Mouse (Mus musculus): Measurements from ENCODE around the gene Stra6.
A peak's percentile ranks its signal among the peaks of the same experiment; 100 is the strongest.

The Stra6 gene

GRCm38 (mm10) chr9:58095977-58096376 lies 32.4 kb downstream of the Stra6 start:
- no peak for DNase-seq (ENCODE audit: low read depth)

- DNase-seq (ENCODE audit: low read depth), result no peak
Measured at GRCm38 (mm10) chr9:58096629-58097301, 33.2 kb downstream of the Stra6 start.

- no peak for DNase-seq (ENCODE audit: low read depth)
Measured at GRCm38 (mm10) chr9:58099836-58100565, 36.4 kb downstream of the Stra6 start.

GRCm38 (mm10) chr9:58102013-58102412 lies 38.4 kb downstream of the Stra6 start:
- DNase-seq (ENCODE audit: low read depth), result no peak

- DNase-seq (ENCODE audit: low read depth), result no peak
Measured at GRCm38 (mm10) chr9:58103647-58104046, 40.1 kb downstream of the Stra6 start.

- DNase-seq (ENCODE audit: low read depth), result no peak
Measured at GRCm38 (mm10) chr9:58105595-58106169, 42.1 kb downstream of the Stra6 start.

- no peak for DNase-seq (ENCODE audit: low read depth)
Measured at GRCm38 (mm10) chr9:58107494-58107893, 43.9 kb downstream of the Stra6 start.

GRCm38 (mm10) chr9:58110787-58111186 lies 47.2 kb downstream of the Stra6 start:
- DNase-seq (ENCODE audit: low read depth), result no peak

- peak; percentile 56 for DNase-seq (ENCODE audit: low read depth)
Measured at GRCm38 (mm10) chr9:58111431-58111830, 47.8 kb downstream of the Stra6 start.

GRCm38 (mm10) chr9:58112321-58112751 lies 48.7 kb downstream of the Stra6 start:
- peak; percentile 92 for DNase-seq (ENCODE audit: low read depth)

GRCm38 (mm10) chr9:58112866-58113278 lies 49.3 kb downstream of the Stra6 start:
- no peak for DNase-seq (ENCODE audit: low read depth)

- peak; percentile 40 for DNase-seq (ENCODE audit: low read depth)
Measured at GRCm38 (mm10) chr9:58113279-58113884, 49.8 kb downstream of the Stra6 start.

- no peak for DNase-seq (ENCODE audit: low read depth)
Measured at GRCm38 (mm10) chr9:58114019-58114418, 50.4 kb downstream of the Stra6 start.

GRCm38 (mm10) chr9:58115297-58115925 lies 51.8 kb downstream of the Stra6 start:
- no peak for DNase-seq (ENCODE audit: low read depth)

- DNase-seq (ENCODE audit: low read depth), result no peak
Measured at GRCm38 (mm10) chr9:58116024-58116651, 52.5 kb downstream of the Stra6 start.

GRCm38 (mm10) chr9:58118671-58119070 lies 55.1 kb downstream of the Stra6 start, which contains the start of gene Ccdc33:
Gene Ccdc33 (minus strand): TSS chr9:58118823.
- DNase-seq (ENCODE audit: low read depth), result no peak

- DNase-seq (ENCODE audit: low read depth), result no peak
Measured at GRCm38 (mm10) chr9:58125085-58125484, 61.5 kb downstream of the Stra6 start.

- DNase-seq (ENCODE audit: low read depth), result no peak
Measured at GRCm38 (mm10) chr9:58125811-58126210, 62.2 kb downstream of the Stra6 start.

GRCm38 (mm10) chr9:58128926-58129413 lies 65.4 kb downstream of the Stra6 start:
- DNase-seq (ENCODE audit: low read depth), result no peak

GRCm38 (mm10) chr9:58129508-58129907 lies 65.9 kb downstream of the Stra6 start:
- no peak for DNase-seq (ENCODE audit: low read depth)

GRCm38 (mm10) chr9:58130909-58131308 lies 67.3 kb downstream of the Stra6 start:
- no peak for DNase-seq (ENCODE audit: low read depth)

Measured in naive thymus-derived CD4-positive, alpha-beta T cell, adult 2 months (primary cell).